35 mouse cellular contexts compared by ENCODE assay signal in the genomic region with DNA sequence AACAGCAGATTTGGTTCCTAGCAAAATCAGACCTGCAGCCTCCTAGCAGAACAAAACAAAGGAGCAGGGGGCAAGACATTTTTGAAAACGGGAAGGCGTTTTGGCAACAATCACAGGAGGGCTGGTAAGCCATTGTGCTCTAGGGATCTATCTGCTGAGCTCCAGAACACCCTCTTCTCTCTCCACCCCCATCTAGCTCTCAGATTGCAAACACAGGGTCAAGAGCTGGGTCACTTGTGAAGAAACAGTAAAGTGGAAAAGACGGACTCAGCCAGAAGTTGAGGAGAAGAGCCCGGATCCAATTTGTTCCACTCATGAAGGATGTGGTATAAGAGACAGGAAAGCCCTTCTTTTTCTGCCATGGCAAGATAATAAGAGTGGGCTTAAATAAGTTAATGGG. TPM values are rescaled to one million over a fixed set of nuclear protein-coding genes. Genes with fewer than 3 reads are reported as not detected.
"Had no signal": no experiment of that assay in that cellular context is flagged by ENCODE, and none has a peak within 500 bp of the region (broad histone marks: within the 10 kb centered on the region; RNA-seq: fewer than 3 reads in every experiment).

No protein-coding gene starts in this region.

- H3K27me3 ChIP-seq: heart, embryonic 12.5 days; heart, embryonic 13.5 days; heart, embryonic 15.5 days; hindbrain, embryonic 12.5 days; hindbrain, embryonic 13.5 days; hindbrain, embryonic 15.5 days; intestine, embryonic 15.5 days had no signal

- H3K27ac ChIP-seq: heart, embryonic 13.5 days; heart, embryonic 15.5 days; hindbrain, embryonic 10.5 days; hindbrain, embryonic 12.5 days; hindbrain, embryonic 13.5 days; hindbrain, embryonic 14.5 days; hindbrain, embryonic 15.5 days; hindbrain, postnatal 0 days; intestine, embryonic 15.5 days; kidney, embryonic 15.5 days; kidney, postnatal 0 days; layer of hippocampus, adult 2 months; left cerebral cortex, adult 2 months had no signal

- H3K9me3 ChIP-seq: heart, embryonic 12.5 days; heart, embryonic 13.5 days; heart, embryonic 15.5 days; hindbrain, embryonic 10.5 days; hindbrain, embryonic 12.5 days; hindbrain, embryonic 13.5 days; hindbrain, embryonic 15.5 days; intestine, embryonic 15.5 days; kidney, embryonic 15.5 days had no signal

- DNase-seq: heart, postnatal 10 days; heart, postnatal 14 days; heart, postnatal 36 days; heart, postnatal 4 days; kidney, adult 11 months; kidney, adult 18-20 months; kidney, adult 2 months; kidney, adult 8-10 months; kidney, adult 9 months; kidney, postnatal 10 days; kidney, postnatal 14 days; kidney, postnatal 25 days; kidney, postnatal 36 days; kidney, postnatal 4 days; layer of hippocampus, adult 9-11 months; layer of hippocampus, postnatal 36 days had no signal

- H3K4me2 ChIP-seq: heart, embryonic 12.5 days; heart, embryonic 13.5 days; heart, embryonic 15.5 days; hindbrain, embryonic 12.5 days; hindbrain, embryonic 13.5 days; hindbrain, embryonic 14.5 days; hindbrain, embryonic 15.5 days; intestine, embryonic 15.5 days; kidney, embryonic 15.5 days had no signal

- H3K36me3 ChIP-seq: heart, embryonic 12.5 days; heart, embryonic 13.5 days; heart, embryonic 15.5 days; hindbrain, embryonic 10.5 days; hindbrain, embryonic 12.5 days; hindbrain, embryonic 13.5 days; hindbrain, embryonic 15.5 days; intestine, embryonic 15.5 days; kidney, embryonic 15.5 days had no signal

- H3K4me1 ChIP-seq: heart, embryonic 12.5 days; heart, embryonic 13.5 days; heart, embryonic 15.5 days; hindbrain, embryonic 10.5 days; hindbrain, embryonic 12.5 days; hindbrain, embryonic 13.5 days; hindbrain, embryonic 15.5 days; intestine, embryonic 15.5 days; kidney, embryonic 15.5 days had no signal

- H3K9ac ChIP-seq: heart, embryonic 12.5 days; heart, embryonic 13.5 days; heart, embryonic 15.5 days; hindbrain, embryonic 12.5 days; hindbrain, embryonic 13.5 days; hindbrain, embryonic 14.5 days; hindbrain, embryonic 15.5 days; intestine, embryonic 15.5 days; kidney, embryonic 15.5 days had no signal

- ATAC-seq: hindbrain, embryonic 16.5 days; hindbrain, postnatal 0 days; inflammation-experienced regulatory T-cells, adult 6 months; intestine, embryonic 15.5 days; intestine, embryonic 16.5 days; intestine, postnatal 0 days had no signal

- H3K4me3 ChIP-seq: heart, embryonic 12.5 days; heart, embryonic 13.5 days; heart, embryonic 15.5 days; hindbrain, embryonic 10.5 days; hindbrain, embryonic 12.5 days; hindbrain, embryonic 13.5 days; hindbrain, embryonic 15.5 days; intestine, embryonic 15.5 days; kidney, embryonic 15.5 days; layer of hippocampus, adult 2 months; left cerebral cortex, adult 2 months had no signal

RNA-seq across cellular contexts. Expression of gene Pcdh19, which starts 7.7 kb away (rescaled TPM):
- total RNA-seq: hematopoietic stem cell, adult 5-6 weeks had no signal
- polyA plus RNA-seq: inflammation-experienced regulatory T-cells, adult 6 months had no signal
